Mouse (Mus musculus): Measurements from ENCODE around the gene Coro1c. TPM values are rescaled to one million over a fixed set of nuclear protein-coding genes. Genes with fewer than 3 reads are reported as not detected.

Gene Coro1c
- polyA plus RNA-seq, 1 experiment from 2014 or later = 165 TPM

DNA sequence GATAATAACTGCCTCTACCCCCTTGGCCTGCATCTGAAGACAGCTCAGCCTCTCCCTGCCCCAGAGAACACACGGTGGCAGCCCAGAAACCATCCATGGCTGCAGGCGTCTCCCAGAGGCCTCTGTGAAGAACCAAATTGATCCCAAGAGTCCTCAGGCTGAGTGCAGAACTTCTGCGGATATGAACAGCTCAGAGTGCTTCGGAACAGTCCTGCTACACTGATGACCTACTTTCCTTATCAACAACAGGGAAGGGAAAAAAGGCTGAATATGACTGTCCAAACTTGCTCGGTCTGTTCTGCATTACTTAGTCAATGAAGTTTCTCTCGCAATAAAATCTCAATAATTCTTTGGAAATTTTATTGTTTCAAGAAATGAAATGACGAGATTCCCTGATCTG lies 16.6 kb downstream of the Coro1c start:
- Histone ChIP-seq H3K4me2 (no peak overlapping the region), H3K9me3 (ENCODE audit: low read depth, low read length) (no peaks in the 10 kb centered on the region), H3K4me1 (ENCODE audit: insufficient read depth) (peaks cover 32% of the 10 kb centered on the region), H3K4me3 (ENCODE audit: low read depth, low read length) (no peak overlapping the region), H3K27ac (ENCODE audit: low read depth) (no peak overlapping the region), H3K9ac (peak overlapping the region; percentile 23; the same call in 1 of the 2 replicates), H3K36me3 (ENCODE audit: insufficient read depth) (no peaks in the 10 kb centered on the region), H3K27me3 (ENCODE audit: insufficient read depth, low read length) (no peaks in the 10 kb centered on the region)
- 72% methylated on average over 7 of the region's 7 CpGs for WGBS
- TF ChIP-seq CTCF (IDR thresholded peaks at IDR 0.05; ENCODE audit: low read depth) = no peak
- no peak for ATAC-seq (ENCODE audit: insufficient read depth)
- no peak for DNase-seq

DNA sequence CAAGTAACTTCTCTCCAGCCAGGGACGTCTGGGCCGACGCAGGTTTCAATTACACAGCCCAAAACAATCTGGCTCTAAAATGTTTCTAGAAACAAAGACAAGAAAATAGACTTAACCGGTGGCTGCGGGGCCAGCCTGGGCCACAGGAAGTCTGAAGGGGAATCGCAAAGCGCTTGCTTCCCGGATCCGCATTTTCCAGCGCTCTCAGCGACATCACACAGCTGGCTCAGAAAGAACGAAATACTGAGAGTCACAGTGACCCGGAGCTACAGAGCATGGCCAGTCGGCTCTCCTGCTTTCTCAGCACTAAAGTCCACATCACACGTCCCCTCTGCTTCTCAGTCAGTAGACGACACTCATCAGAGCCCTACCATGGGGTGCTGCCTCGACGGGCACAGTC lies 17.7 kb downstream of the Coro1c start:
- H3K4me1 ChIP-seq (ENCODE audit: insufficient read depth) = peaks cover 31% of the 10 kb centered on the region

DNA sequence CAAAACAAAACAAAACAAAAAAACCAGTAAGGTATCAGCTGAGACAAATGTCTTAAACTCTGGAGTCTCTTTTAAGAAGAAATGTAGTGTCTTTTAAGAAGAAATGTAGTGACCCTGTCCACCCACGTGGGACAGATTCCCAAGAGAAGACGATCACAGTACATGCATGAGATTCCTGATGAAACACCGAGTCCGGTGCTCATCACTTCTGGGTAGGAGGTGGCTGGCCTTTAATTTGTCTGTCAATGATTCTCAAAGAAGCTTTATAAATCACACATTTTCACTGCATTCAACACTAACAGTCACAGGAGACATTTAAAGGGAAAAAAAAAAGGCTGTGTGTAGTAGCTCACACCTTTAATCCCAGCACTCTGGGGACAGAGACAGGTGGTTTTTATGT lies 18.6 kb downstream of the Coro1c start:
- Histone ChIP-seq H3K4me1 (ENCODE audit: insufficient read depth) (peaks cover 37% of the 10 kb centered on the region), H3K9ac (no peak overlapping the region), H3K4me2 (0 out of 2 replicates have a peak overlapping the region, but pooled peaks have one; percentile 33), H3K9me3 (ENCODE audit: low read depth, low read length) (no peaks in the 10 kb centered on the region), H3K4me3 (ENCODE audit: low read depth, low read length) (no peak overlapping the region), H3K36me3 (ENCODE audit: insufficient read depth) (no peaks in the 10 kb centered on the region), H3K27ac (ENCODE audit: low read depth) (peak overlapping the region; percentile 61), H3K27me3 (ENCODE audit: insufficient read depth, low read length) (no peaks in the 10 kb centered on the region)
- TF ChIP-seq CTCF (IDR thresholded peaks at IDR 0.05; ENCODE audit: low read depth) = no peak
- ATAC-seq (ENCODE audit: insufficient read depth) (no peak), DNase-seq (no peak)
- 41% methylated on average over 4 of the region's 4 CpGs for WGBS

More for the DNA sequence above, 17.7 kb downstream of the Coro1c start:
- DNase-seq (peak; percentile 67), ATAC-seq (ENCODE audit: insufficient read depth) (no peak)
- Histone ChIP-seq H3K4me3 (ENCODE audit: low read depth, low read length) (no peak overlapping the region), H3K27me3 (ENCODE audit: insufficient read depth, low read length) (no peaks in the 10 kb centered on the region), H3K27ac (ENCODE audit: low read depth) (peak overlapping the region; percentile 51; the same call in 1 of the 2 replicates), H3K4me2 (no peak overlapping the region), H3K36me3 (ENCODE audit: insufficient read depth) (no peaks in the 10 kb centered on the region), H3K9ac (0 out of 2 replicates have a peak overlapping the region, but pooled peaks have one; percentile 3), H3K9me3 (ENCODE audit: low read depth, low read length) (no peaks in the 10 kb centered on the region)
- TF ChIP-seq CTCF (IDR thresholded peaks at IDR 0.05; ENCODE audit: low read depth) = no peak
- WGBS = 59% methylated on average over 18 of the region's 18 CpGs

DNA sequence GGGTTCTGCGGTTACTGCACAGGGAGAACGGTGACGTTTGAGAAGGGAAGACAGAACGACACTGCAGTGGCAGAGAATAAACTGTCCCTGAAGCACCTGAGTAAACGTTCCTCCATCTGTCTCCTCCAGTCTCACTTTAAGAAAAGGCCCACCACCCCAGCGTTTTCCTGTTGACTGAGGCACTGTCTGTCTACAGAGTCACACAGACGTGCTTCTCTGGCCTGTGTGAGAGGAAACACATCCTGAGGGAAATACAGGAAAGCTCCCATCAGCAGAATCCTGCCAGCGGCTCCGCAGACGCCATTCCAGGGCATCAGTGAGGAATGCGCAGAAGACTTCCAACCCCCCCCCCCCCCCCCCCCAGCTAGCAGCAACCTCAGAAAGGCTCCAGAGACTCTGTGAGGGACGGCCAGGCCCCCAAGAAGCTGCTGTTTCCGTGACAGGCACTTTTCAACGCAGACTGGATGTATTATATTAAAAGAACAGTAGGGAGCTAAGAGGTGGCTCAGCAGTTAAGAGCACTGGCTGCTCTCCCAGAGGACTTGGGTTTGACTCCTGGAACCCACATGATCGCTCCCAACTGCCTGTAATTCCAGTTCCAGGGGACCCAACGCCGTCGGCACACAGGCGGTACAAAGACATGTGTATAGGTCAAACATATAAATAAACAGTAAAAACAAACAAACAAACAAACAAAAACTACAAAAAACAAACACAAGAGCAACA lies 19.2 kb downstream of the Coro1c start:
- DNase-seq (peak; percentile 71), ATAC-seq (ENCODE audit: insufficient read depth) (peak; percentile 43; the same call in 1 of the 2 replicates)
- no peak overlapping the region for H3K4me3 ChIP-seq (ENCODE audit: low read depth, low read length)
- H3K27ac ChIP-seq (ENCODE audit: low read depth) = peak overlapping the region; percentile 61
- H3K36me3 ChIP-seq (ENCODE audit: insufficient read depth) = no peaks in the 10 kb centered on the region
- no peaks in the 10 kb centered on the region for H3K27me3 ChIP-seq (ENCODE audit: insufficient read depth, low read length)
- peak overlapping the region; percentile 33; the same call in 1 of the 2 replicates for H3K4me2 ChIP-seq
- H3K4me1 ChIP-seq (ENCODE audit: insufficient read depth) = peaks cover 37% of the 10 kb centered on the region
- 9% methylated on average over 19 of the region's 19 CpGs for WGBS
- H3K9ac ChIP-seq = no peak overlapping the region
- no peaks in the 10 kb centered on the region for H3K9me3 ChIP-seq (ENCODE audit: low read depth, low read length)
- TF ChIP-seq CTCF (IDR thresholded peaks at IDR 0.05; ENCODE audit: low read depth) = no peak

DNA sequence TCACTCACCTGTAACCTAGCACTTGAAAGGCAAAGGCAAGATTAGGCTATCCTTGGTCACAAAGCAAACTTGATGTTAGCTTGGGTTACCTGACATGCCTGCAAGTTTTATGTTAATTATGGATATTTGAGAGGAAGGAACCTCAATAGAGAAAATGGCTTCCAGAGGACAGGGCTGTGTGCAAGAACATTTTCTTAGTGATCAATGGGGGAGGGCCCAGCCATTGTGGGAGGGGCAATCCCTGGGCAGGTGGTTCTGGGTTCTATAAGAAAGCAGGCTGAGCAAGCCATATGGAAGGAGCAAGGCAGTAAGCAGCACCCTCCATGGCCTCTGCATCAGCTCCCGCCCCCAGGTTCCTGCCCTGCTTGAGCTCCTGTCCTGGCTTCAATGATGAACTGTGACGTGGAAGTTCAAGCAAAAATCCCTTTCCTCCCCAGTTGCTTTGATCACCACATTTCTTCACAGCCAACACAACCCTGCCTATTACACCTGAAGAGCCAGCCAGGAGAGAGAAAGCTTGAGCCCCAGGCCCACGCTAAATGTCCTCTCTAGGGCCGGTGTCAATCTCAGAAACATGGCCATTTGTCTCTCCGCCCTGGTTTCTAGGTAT lies 20.3 kb downstream of the Coro1c start:
- no peaks in the 10 kb centered on the region for H3K27me3 ChIP-seq (ENCODE audit: insufficient read depth, low read length)
- peaks cover 42% of the 10 kb centered on the region for H3K4me1 ChIP-seq (ENCODE audit: insufficient read depth)
- peak overlapping the region; percentile 61 for H3K27ac ChIP-seq (ENCODE audit: low read depth)
- DNase-seq (no peak), ATAC-seq (ENCODE audit: insufficient read depth) (no peak)
- no peak overlapping the region for H3K4me2 ChIP-seq
- no peak overlapping the region for H3K9ac ChIP-seq
- 87% methylated on average over 5 of the region's 5 CpGs for WGBS
- no peak overlapping the region for H3K4me3 ChIP-seq (ENCODE audit: low read depth, low read length)
- H3K9me3 ChIP-seq (ENCODE audit: low read depth, low read length) = no peaks in the 10 kb centered on the region
- H3K36me3 ChIP-seq (ENCODE audit: insufficient read depth) = no peaks in the 10 kb centered on the region
- TF ChIP-seq CTCF (IDR thresholded peaks at IDR 0.05; ENCODE audit: low read depth) = no peak

DNA sequence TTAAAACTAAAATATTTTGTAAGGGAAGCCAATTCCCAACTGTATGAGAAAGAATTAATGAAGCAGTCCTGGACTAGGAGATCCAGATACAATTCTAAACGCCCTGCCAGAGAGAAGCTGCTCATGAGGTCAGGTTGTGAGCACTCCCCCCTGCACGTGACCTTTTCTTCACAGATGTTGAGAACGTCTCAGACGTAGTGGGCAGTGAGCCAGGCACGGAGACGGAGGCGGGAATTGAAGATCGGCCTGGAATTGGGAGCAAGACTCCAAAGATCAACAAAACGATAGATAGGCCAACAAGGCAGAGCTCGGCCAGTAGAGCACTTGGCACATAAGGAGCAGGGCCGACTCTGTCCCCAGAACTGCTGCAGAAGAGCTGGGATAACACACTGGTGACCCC lies 21.4 kb downstream of the Coro1c start:
- Histone ChIP-seq H3K4me3 (ENCODE audit: low read depth, low read length) (no peak overlapping the region), H3K27ac (ENCODE audit: low read depth) (no peak overlapping the region; the same call in 1 of the 2 replicates), H3K9ac (no peak overlapping the region), H3K4me2 (no peak overlapping the region), H3K36me3 (ENCODE audit: insufficient read depth) (no peaks in the 10 kb centered on the region), H3K27me3 (ENCODE audit: insufficient read depth, low read length) (no peaks in the 10 kb centered on the region), H3K9me3 (ENCODE audit: low read depth, low read length) (no peaks in the 10 kb centered on the region), H3K4me1 (ENCODE audit: insufficient read depth) (peaks cover 53% of the 10 kb centered on the region)
- DNase-seq (peak; percentile 83), ATAC-seq (ENCODE audit: insufficient read depth) (no peak)
- no peak for TF ChIP-seq CTCF (IDR thresholded peaks at IDR 0.05; ENCODE audit: low read depth)
- 7% methylated on average over 11 of the region's 11 CpGs for WGBS

DNA sequence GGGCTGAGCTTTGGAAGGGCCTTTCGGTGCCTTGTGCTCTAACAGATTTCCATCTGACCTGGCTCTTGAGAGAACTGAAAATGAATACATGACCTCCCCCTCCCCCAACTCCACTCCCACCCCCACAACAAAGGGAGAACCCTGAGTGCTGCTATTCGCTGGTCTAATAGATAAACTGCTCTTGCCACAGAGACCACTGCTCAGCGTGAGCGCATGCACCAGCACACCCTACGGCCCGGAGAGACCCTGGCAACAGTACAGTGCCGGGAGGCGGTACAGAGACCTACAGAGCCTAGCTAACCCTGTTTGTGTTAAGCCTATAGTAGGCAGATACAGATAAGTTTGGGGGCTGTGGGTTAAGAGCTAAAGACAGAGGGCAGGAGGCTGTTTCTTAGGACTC lies 22.9 kb downstream of the Coro1c start:
- WGBS = 74% methylated on average over 8 of the region's 8 CpGs
- TF ChIP-seq CTCF (IDR thresholded peaks at IDR 0.05; ENCODE audit: low read depth) = no peak
- H3K27me3 ChIP-seq (ENCODE audit: insufficient read depth, low read length) = no peaks in the 10 kb centered on the region
- DNase-seq = no peak
- no peak for ATAC-seq (ENCODE audit: insufficient read depth)
- H3K9me3 ChIP-seq (ENCODE audit: low read depth, low read length) = no peaks in the 10 kb centered on the region
- H3K9ac ChIP-seq = no peak overlapping the region
- no peak overlapping the region for H3K27ac ChIP-seq (ENCODE audit: low read depth)
- H3K4me2 ChIP-seq = no peak overlapping the region
- no peak overlapping the region for H3K4me3 ChIP-seq (ENCODE audit: low read depth, low read length)
- peaks cover 46% of the 10 kb centered on the region for H3K4me1 ChIP-seq (ENCODE audit: insufficient read depth)
- H3K36me3 ChIP-seq (ENCODE audit: insufficient read depth) = peaks cover 15% of the 10 kb centered on the region
